Mouse (Mus musculus) kidney, postnatal 10 days (tissue): ENCODE measurements at regions not wholly inside any gene's neighbourhood (a gene's known extent, or its start where the extent isn't known, plus 50 kb on each side); places are given as distances from the start of the nearest gene placed in this dataset.

ENCODE experiments used
- DNase-seq: peaks from one replicate; pipeline ENCODE4 v3.0.0; 2021; ENCODE audit warnings: mixed read lengths

DNA sequence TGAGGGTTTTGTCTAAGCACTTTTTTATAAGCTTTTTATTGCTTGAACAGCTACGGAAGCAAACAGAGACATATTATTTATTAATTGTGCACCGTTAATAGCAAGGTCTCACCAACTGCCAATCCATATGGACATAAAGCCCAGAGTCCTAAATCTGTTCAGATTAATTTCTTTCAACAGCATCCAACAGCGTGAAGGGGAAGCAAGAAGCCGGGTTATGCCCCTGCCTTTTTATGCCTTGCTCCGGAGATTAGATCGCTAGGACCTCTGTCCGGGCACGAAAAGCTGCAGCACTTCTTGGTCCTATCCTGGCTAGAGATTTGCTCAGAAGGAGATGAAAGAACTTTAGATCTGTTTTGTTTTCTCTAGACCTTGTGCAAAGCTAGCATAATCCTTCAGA is 289.6 kb upstream of the Epha7 start:
- no peak for DNase-seq

DNA sequence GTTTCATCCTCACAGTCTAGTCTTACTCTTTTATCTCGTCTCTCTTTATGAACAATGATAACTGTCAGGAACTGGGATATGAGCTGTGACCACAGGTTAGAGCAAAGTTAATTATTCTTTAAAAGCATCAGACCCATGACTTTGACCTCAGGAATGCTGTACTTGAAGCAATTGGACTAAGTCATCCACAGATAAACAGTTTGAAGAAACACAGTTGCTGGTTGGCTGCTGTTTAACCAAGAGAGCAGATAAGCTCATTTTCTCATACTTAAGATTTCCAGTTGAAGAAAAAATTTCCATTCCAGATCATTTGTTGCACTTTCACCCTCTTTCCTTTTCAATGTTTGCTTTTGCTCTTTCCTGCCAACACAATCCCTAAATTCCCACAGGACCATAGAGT is 270.7 kb upstream of the Epha7 start:
- DNase-seq, result no peak

DNA sequence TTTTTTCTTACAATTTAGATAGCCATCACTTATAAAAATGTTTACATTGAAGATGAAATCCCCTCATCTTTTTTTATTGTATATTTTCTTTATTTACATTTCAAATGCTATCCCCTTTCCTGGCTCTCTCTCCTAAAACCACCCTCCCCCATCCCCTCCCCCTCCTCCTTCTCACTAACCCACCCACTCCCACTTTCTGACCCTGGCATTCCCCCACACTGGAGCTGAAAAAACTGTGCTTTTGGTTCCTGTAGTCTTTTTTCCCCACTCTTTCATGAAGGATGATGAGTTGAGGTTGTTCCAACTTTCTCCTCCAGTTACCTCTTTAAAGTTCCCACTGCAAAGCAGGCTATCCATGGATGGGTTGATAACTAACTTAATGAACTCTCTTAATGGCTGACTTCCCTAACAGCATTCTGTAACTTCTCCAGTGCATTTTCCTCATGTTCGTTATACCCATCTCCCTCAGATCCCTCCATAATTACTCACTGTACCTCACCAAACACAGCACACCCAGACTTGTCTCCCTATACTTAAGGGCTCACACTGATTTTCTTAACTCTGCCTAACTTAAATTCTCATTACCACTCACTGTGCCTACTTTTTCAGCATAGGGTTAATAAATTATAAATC is 270.1 kb upstream of the Epha7 start:
- DNase-seq, result no peak

DNA sequence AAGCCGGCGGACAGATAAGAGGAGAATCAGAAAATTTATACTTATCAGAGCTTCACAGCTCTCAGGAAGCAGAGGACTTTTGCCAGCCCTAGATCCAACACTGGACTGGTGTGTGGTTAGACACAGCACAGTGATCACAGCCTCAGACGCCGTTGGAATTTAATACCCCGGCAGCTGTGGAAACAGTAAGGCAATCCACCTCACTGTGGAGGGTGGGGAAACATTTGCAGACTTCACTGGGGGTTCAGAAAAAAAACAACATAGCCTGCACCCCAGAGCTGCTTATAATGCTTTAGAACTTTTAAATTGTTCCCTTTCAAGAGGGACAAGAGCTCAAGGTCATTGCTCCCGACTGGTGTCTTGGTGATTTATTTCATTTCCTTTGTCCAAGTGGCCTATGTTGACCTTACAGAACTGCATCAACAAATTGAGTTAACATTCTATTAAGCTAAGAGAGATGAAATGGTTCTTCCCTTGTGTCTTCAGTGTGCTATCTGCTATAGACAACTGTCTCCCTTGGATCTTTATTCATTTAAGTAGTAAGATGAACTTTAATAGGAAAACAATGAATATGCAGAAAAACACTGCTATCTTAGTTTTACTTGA is 264.6 kb upstream of the Epha7 start:
- DNase-seq, result peak; percentile 68

DNA sequence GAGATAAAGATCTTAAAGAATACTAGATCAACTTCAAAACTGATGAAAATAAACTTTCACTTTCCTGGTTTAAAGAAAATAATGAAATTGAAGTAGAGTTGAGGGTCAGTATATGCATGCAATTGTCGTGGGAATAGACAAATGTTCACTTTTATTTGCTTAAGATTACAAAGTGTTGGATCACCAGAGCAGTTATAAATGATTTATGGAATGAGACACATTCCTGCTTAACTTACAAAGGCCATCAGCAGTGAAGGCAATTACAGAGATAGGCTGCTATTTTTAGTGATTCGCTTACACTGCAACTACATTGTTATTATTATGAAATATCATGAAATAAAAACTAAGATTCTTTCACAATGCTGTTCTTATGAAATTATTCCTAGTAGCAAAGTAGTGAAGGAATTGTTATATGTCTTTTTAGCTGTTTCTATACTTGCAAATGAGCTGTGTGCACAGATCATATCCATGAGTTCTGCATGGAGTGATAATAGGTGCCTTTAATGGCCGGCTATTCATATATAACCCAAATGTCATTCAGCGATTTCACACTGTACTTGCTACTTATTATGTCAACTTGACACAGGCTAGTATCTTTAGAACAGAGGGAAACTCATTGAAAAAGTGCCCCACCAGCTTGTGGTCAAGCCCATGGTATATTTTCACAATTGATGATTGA is 241.7 kb upstream of the Epha7 start:
- DNase-seq, result no peak

DNA sequence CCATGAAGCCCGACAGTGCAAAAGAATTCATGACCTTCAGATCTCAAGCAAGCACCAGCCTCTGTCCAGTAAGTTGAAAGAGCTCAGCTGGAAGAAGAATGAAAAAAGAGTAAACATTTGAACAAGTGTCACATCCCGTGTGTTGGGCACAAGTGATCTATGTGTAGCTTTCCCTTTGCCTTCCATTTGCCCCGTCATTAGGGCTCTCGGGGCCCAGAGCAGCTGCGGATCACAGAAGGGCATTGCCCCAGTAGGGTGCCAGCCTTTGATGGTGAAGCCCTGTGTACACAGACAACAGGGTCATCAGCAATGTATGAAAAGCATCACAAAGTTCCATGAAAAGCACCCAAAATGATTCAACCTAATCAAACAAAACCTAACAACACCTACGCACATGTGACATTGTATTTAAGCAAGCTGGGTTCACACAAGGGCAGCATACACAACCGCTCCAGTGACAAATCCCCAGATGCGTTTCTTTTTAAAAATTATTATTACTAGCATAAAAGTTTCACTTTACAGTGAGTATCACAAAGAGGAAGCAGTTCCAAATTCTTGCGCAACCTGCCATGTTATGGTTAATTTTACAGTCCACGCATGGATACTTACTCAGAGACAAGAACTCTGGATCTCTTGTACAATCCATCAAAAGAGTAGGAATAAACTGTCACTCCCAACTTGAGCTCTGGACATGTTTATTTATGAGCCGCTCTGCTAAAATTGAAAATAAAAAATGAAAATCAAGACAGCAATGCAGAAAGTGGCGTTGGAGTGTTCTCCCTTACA is 224.0 kb upstream of the Epha7 start:
- peak; percentile 24 for DNase-seq
